Comparison of ENCODE assay signal across 8 mouse cellular contexts in the genomic region with DNA sequence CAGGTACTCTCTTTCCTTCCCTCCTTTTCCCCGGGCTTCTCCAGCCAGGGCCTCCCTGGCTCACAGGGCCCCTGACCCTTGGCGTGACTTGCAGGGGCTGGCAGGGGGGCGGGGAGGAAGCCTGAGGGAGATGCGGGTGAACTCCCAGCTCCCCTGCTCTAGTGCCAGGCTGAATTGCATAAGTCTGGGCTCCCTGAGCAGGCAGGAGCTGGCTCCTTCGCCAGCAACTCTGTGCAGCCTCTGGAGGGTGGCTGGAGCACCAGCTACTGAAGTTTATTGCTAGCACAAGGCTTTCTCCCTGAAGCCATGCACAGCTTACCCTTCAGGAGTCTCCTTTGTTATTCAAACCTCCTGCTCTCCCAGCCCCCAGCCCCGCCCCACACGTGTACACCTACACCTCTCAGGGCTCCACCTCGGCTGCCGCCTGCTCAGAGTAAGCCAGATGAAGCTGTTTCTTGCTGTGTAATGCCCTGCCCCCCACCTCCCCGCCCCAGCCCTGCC.
DNase-seq lines count a peak whose midpoint lies in the region; ATAC-seq and TF ChIP-seq lines count a peak whose summit lies in the region.

No protein-coding gene starts in this region.

- peaks cover 13% of the 10 kb centered on the region for H3K27me3 ChIP-seq in heart, embryonic 16.5 days (ENCODE audit: control insufficient read depth, insufficient read depth, low read length)
- H3K27me3 ChIP-seq in hindbrain, embryonic 11.5 days (ENCODE audit: control insufficient read depth, insufficient read depth, low read length): peaks cover 19% of the 10 kb centered on the region
- peaks cover 86% of the 10 kb centered on the region for H3K27me3 ChIP-seq in limb, embryonic 12.5 days

- ATAC-seq in heart, embryonic 16.5 days (replicated peaks; ENCODE audit: extremely low read depth, insufficient read depth, low FRiP score): peak; percentile 68
- ATAC-seq in hindbrain, embryonic 11.5 days (ENCODE audit: low FRiP score): peak; percentile 38; the same call in 1 of the 2 replicates
- ATAC-seq in limb, embryonic 12.5 days (ENCODE audit: insufficient number of reproducible peaks, insufficient read depth, low FRiP score, low TSS enrichment, low read depth): peak; percentile 90

- TF ChIP-seq CTCF in brain, embryonic 14.5 days (IDR thresholded peaks at IDR 0.05; ENCODE audit: borderline replicate concordance, extremely low read depth, insufficient read depth, insufficient read length): no peak

- peak overlapping the region; percentile 90 for H3K27ac ChIP-seq in heart, embryonic 16.5 days (ENCODE audit: low read length)
- H3K27ac ChIP-seq in hindbrain, embryonic 11.5 days (ENCODE audit: low read depth, low read length): no peak overlapping the region
- peak overlapping the region; percentile 90 for H3K27ac ChIP-seq in limb, embryonic 12.5 days

- no peak for DNase-seq in heart, adult 9 months (ENCODE audit: low spot score in 2 of 2)
- DNase-seq in brain, embryonic 14.5 days (ENCODE audit: low read depth): peak; percentile 9
- DNase-seq in hindbrain, embryonic 11.5 days (ENCODE audit: low spot score): no peak
- DNase-seq in yolk sac, embryonic 10.5 days (ENCODE audit: low spot score): peak; percentile 34
- DNase-seq in lung, postnatal 36 days: no peak
- DNase-seq in frontal cortex, postnatal 25 days (ENCODE audit: low spot score in 2 of 2): no peak

- H3K9ac ChIP-seq in heart, embryonic 16.5 days (ENCODE audit: low read length): peak overlapping the region; percentile 71
- H3K9ac ChIP-seq in hindbrain, embryonic 11.5 days (ENCODE audit: low read depth, low read length): no peak overlapping the region
- H3K9ac ChIP-seq in limb, embryonic 12.5 days (replicated peaks): peak overlapping the region; percentile 47

- peak overlapping the region; percentile 50 for H3K4me3 ChIP-seq in heart, embryonic 16.5 days (ENCODE audit: low read length)
- peak overlapping the region; percentile 14 for H3K4me3 ChIP-seq in hindbrain, embryonic 11.5 days (ENCODE audit: low read depth, low read length)
- peak overlapping the region; percentile 38 for H3K4me3 ChIP-seq in limb, embryonic 12.5 days (replicated peaks)

- WGBS in heart, embryonic 16.5 days: 15% methylated on average over 7 of the region's 10 CpGs
- WGBS in hindbrain, embryonic 11.5 days: 4% methylated on average over 8 of the region's 10 CpGs
- 20% methylated on average over 8 of the region's 10 CpGs for WGBS in limb, embryonic 12.5 days

- no peak for TF ChIP-seq POLR2A in brain, embryonic 14.5 days (IDR thresholded peaks at IDR 0.05; ENCODE audit: borderline replicate concordance, extremely low read depth, insufficient read depth, insufficient read length, poor library complexity, severe bottlenecking)

- H3K4me2 ChIP-seq in heart, embryonic 16.5 days (ENCODE audit: low read depth, low read length): peak overlapping the region; percentile 69
- H3K4me2 ChIP-seq in hindbrain, embryonic 11.5 days (replicated peaks; ENCODE audit: low read depth, low read length): peak overlapping the region; percentile 49
- peak overlapping the region; percentile 60 for H3K4me2 ChIP-seq in limb, embryonic 12.5 days

- no peaks in the 10 kb centered on the region for H3K9me3 ChIP-seq in heart, embryonic 16.5 days (replicated peaks; ENCODE audit: control insufficient read depth, low read length)
- H3K9me3 ChIP-seq in hindbrain, embryonic 11.5 days (ENCODE audit: control insufficient read depth, low read length): no peaks in the 10 kb centered on the region
- no peaks in the 10 kb centered on the region for H3K9me3 ChIP-seq in limb, embryonic 12.5 days

- peaks cover 7% of the 10 kb centered on the region; the same call in 1 of the 2 replicates for H3K4me1 ChIP-seq in heart, embryonic 16.5 days (ENCODE audit: control insufficient read depth, insufficient read depth, low read length)
- H3K4me1 ChIP-seq in hindbrain, embryonic 11.5 days (replicated peaks; ENCODE audit: control insufficient read depth, insufficient read depth, low read length): no peaks in the 10 kb centered on the region
- H3K4me1 ChIP-seq in limb, embryonic 12.5 days (replicated peaks): peaks cover 22% of the 10 kb centered on the region

- no peaks in the 10 kb centered on the region for H3K36me3 ChIP-seq in heart, embryonic 16.5 days (ENCODE audit: control insufficient read depth, insufficient read depth)
- H3K36me3 ChIP-seq in hindbrain, embryonic 11.5 days (ENCODE audit: control insufficient read depth, insufficient read depth, low read length): no peaks in the 10 kb centered on the region
- H3K36me3 ChIP-seq in limb, embryonic 12.5 days: no peaks in the 10 kb centered on the region

Comparison
In these comparisons a context has a peak if more than half of its experiments do, and no peak if none do; other contexts are left out.
1. ATAC-seq: peak in every context shown above with its lines; median percentile 90 in limb, embryonic 12.5 days; 68 in heart, embryonic 16.5 days; 38 in hindbrain, embryonic 11.5 days.
2. DNase-seq: peak in brain, embryonic 14.5 days (single experiment) and yolk sac, embryonic 10.5 days (single experiment); none in heart, adult 9 months (0 of 2), hindbrain, embryonic 11.5 days (single experiment), lung, postnatal 36 days (single experiment) and frontal cortex, postnatal 25 days (0 of 2).
3. Peak in every context shown above with its lines, with median percentiles within 50 percentile points of each other: H3K4me2 ChIP-seq and H3K4me3 ChIP-seq.